Mouse (Mus musculus) midbrain, embryonic 11.5 days (tissue): ENCODE data around the gene Tmem132d. TPM values are rescaled to one million over a fixed set of nuclear protein-coding genes. Genes with fewer than 3 reads are reported as not detected.

Experiments
- ATAC-seq: fragments of 200-750 bp; cut with Nextera tagmentation; 2 replicates; pipeline ENCODE4 v1.8.0; 2017; ENCODE audit warnings: moderate TSS enrichment, moderate library complexity; ENCODE audit not compliant: low FRiP score
- DNase-seq: peaks from one replicate; pipeline ENCODE4 v3.0.0; 2015; ENCODE audit warnings: low spot score; ENCODE audit errors: missing footprints
- H3K27ac ChIP-seq: fragments of 300-500 bp; sonication (generic); 2 replicates; pipeline ENCODE4 v1.5.1; 2014; ENCODE audit warnings: low read depth, low read length
- H3K27me3 ChIP-seq: fragments of 300-500 bp; sonication (generic); 2 replicates; pipeline ENCODE4 v1.6.1; 2014; ENCODE audit warnings: mild to moderate bottlenecking, low read length, moderate library complexity, mixed read lengths; ENCODE audit not compliant: control insufficient read depth, insufficient read depth
- H3K36me3 ChIP-seq: fragments of 300-500 bp; sonication (generic); 2 replicates; pipeline ENCODE4 v1.6.1; 2014; ENCODE audit warnings: mild to moderate bottlenecking, low read length, moderate library complexity, mixed read lengths; ENCODE audit not compliant: control insufficient read depth, insufficient read depth
- H3K4me1 ChIP-seq: fragments of 300-500 bp; sonication (generic); 2 replicates; pipeline ENCODE4 v1.6.1; 2014; ENCODE audit warnings: low read length; ENCODE audit not compliant: control insufficient read depth, insufficient read depth
- H3K4me2 ChIP-seq: fragments of 300-500 bp; sonication (generic); 2 replicates; pipeline ENCODE4 v1.6.1; 2014; ENCODE audit warnings: mild to moderate bottlenecking, moderate library complexity
- H3K4me3 ChIP-seq: fragments of 300-500 bp; sonication (generic); 2 replicates; pipeline ENCODE4 v1.5.1; 2014; ENCODE audit warnings: low read depth, low read length
- H3K9ac ChIP-seq: fragments of 300-500 bp; sonication (generic); 2 replicates; pipeline ENCODE4 v1.6.1; 2014; ENCODE audit warnings: low read length
- H3K9me3 ChIP-seq: fragments of 300-500 bp; sonication (generic); 2 replicates; pipeline ENCODE4 v1.6.1; 2016; ENCODE audit warnings: low read length; ENCODE audit not compliant: control insufficient read depth
- WGBS: fragments of 180-500 bp; shearing (Covaris S2); extraction: QIAGEN DNeasy Blood & Tissue Kit; methylation state at CpG from one replicate; pipeline ENCODE4 v1.1.7; 2014; 5-methylcytosine and 5-hydroxymethylcytosine counted together
- polyA plus RNA-seq: library from polyadenylated mRNA; unstranded; fragments of >200 nt; fragmentation: Nextera tagmentation; extraction: Ambion mirVana; gene quantifications from 2 replicates; pipeline ENCODE4 v1.2.1, GENCODE M21; 2014

Gene Tmem132d
- polyA plus RNA-seq, 1 experiment from 2014 or later: 0.36 TPM

DNA sequence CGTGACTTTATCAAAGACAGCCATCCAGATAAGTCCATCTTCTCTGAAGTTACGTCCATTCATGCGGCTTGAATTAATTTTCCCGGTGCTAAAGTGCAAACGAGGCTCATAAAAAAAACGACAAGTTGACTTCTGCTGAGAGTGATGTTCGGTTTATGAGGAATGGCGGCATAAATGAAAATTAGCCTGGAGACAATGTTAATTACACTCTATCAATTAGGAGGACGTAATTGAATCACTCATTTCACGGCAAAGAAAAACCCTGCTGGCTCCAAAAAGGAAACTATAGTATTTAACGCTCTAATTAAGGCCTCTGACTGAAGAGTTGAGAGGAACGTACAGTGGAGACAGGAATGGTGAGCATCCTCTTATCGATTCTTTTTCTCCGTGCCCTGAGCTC, 503.2 kb downstream of the Tmem132d start:
- no peak overlapping the region for H3K27ac ChIP-seq
- no peak overlapping the region for H3K4me3 ChIP-seq
- no peaks in the 10 kb centered on the region for H3K27me3 ChIP-seq
- DNase-seq: no peak
- no peaks in the 10 kb centered on the region for H3K9me3 ChIP-seq
- H3K9ac ChIP-seq: no peak overlapping the region
- H3K4me2 ChIP-seq: no peak overlapping the region
- no peaks in the 10 kb centered on the region for H3K4me1 ChIP-seq
- H3K36me3 ChIP-seq: no peaks in the 10 kb centered on the region
- ATAC-seq: no peak
- 90% methylated on average over 14 of the region's 14 CpGs for WGBS

DNA sequence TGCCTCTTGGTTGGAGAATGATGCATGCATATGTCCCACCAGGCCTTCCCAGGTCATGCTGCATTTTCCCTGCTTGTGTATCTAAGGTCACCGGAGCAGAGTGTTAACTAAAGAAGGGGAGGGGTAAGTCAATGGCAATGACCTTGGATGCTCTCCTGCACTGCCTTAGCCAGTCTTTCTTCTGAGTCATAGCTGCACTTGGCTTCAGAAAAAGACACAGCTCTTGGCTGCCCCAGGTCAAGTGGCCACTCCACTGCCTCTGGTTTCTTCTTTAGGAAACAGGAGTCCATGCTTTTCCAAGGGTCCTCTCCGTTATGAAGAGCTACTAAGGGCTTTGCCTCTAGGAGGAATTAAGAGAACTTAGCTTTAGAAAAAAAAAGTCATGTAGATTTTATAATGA, 506.2 kb downstream of the Tmem132d start:
- no peak overlapping the region for H3K4me2 ChIP-seq
- H3K9me3 ChIP-seq: no peaks in the 10 kb centered on the region
- H3K36me3 ChIP-seq: no peaks in the 10 kb centered on the region
- H3K4me3 ChIP-seq: no peak overlapping the region
- H3K27me3 ChIP-seq: peaks cover 2% of the 10 kb centered on the region; the same call in 1 of the 2 replicates
- ATAC-seq (no peak), DNase-seq (no peak)
- 88% methylated on average over 2 of the region's 2 CpGs for WGBS
- no peak overlapping the region for H3K27ac ChIP-seq
- H3K9ac ChIP-seq: no peak overlapping the region
- peaks cover 12% of the 10 kb centered on the region; the same call in 1 of the 2 replicates for H3K4me1 ChIP-seq

DNA sequence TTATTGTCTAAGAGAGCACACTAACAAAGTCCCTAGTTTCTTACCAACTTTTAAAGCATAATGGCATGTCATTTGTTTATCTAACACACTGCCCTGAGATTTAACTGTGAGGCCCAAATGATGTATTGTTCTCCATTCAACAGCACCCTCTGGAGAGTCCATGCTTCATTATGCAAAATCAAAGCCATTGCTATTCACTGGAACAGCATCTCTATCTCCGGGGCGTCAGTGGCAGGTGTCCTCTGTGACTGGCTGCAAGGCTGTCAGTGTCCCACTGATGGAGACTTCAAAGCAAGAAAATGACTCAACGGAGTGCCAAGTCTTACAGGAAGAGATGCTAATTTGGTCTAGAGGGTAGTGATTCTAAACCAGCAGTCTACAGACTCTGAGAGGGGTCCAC, 508.8 kb downstream of the Tmem132d start:
- no peaks in the 10 kb centered on the region for H3K9me3 ChIP-seq
- H3K36me3 ChIP-seq: no peaks in the 10 kb centered on the region
- no peak overlapping the region for H3K4me3 ChIP-seq
- DNase-seq: peak; percentile 88
- H3K27ac ChIP-seq: no peak overlapping the region
- 19% methylated on average over 3 of the region's 3 CpGs for WGBS
- peaks cover 12% of the 10 kb centered on the region; the same call in 1 of the 2 replicates for H3K4me1 ChIP-seq
- no peak overlapping the region for H3K9ac ChIP-seq
- peak; percentile 84 for ATAC-seq
- H3K27me3 ChIP-seq: peaks cover 2% of the 10 kb centered on the region; the same call in 1 of the 2 replicates
- H3K4me2 ChIP-seq: no peak overlapping the region

DNA sequence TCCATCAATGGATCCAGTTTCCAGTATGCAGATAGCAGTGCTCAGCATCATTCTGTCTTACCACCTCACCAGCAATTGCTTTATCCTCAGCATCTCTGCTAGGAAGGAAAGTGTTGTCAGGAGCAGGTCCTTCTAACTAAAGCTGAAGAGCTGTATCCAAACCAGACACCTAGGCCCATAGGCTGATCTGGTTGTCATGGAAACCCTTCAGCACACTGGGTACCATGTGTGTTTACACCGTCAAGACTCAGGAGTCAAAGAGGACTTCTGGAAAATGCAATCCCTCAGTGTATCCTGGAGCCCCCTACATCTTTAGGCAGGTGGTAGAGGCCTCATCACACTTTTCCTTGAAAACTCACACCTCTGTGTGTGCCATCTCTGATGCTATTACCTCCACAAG, 513.7 kb downstream of the Tmem132d start:
- Histone ChIP-seq H3K9me3 (no peaks in the 10 kb centered on the region), H3K4me2 (no peak overlapping the region), H3K4me1 (peaks cover 7% of the 10 kb centered on the region; the same call in 1 of the 2 replicates), H3K27ac (no peak overlapping the region), H3K36me3 (no peaks in the 10 kb centered on the region), H3K9ac (no peak overlapping the region), H3K4me3 (no peak overlapping the region), H3K27me3 (peaks cover 2% of the 10 kb centered on the region; the same call in 1 of the 2 replicates)
- ATAC-seq: no peak
- 56% methylated on average over 1 of the region's 1 CpGs for WGBS
- DNase-seq: no peak

DNA sequence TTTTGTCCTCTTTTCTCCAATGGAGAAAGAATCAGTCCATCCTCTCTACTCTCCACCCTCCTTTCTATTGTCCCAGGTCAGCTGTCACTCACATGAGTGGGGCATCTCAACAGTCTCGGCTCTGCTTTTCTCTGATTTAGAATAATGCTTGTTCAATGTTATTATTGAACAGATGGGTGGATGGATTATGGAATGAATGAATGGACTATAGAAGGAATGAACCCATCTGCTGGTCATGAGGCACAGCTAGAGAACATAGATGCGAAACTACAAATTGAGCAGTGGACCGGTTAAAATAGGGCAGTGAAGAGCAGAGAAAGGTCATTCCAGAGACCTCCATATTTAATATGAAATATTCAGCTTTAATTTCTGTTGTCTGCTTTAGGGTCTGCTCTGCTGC, 514.5 kb downstream of the Tmem132d start:
- Histone ChIP-seq H3K27ac (no peak overlapping the region), H3K4me2 (no peak overlapping the region), H3K9ac (no peak overlapping the region), H3K36me3 (no peaks in the 10 kb centered on the region), H3K27me3 (peaks cover 2% of the 10 kb centered on the region; the same call in 1 of the 2 replicates), H3K9me3 (no peaks in the 10 kb centered on the region), H3K4me1 (peaks cover 1% of the 10 kb centered on the region; the same call in 1 of the 2 replicates), H3K4me3 (no peak overlapping the region)
- WGBS: 83% methylated on average over 3 of the region's 3 CpGs
- no peak for DNase-seq
- no peak for ATAC-seq

DNA sequence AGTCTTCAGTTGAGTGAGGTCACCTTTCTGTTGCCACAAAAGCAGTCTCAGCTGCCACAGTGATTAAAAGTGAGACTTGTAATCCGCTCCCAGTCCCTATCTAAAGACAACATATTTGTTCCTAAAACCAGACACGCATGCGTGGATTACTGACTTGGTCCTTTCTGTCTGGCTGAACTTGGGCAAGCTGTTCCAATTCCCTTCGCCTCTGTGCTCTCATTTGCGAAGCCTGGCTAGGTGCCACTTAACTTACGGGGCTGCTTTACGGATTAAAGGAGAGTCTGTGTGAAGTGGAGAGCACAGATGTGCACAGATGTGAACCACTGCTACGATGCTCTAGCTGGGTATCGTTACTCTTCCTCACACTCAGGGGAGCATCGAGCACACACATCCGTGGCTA, 518.7 kb downstream of the Tmem132d start:
- DNase-seq (no peak), ATAC-seq (no peak)
- Histone ChIP-seq H3K36me3 (no peaks in the 10 kb centered on the region), H3K27me3 (no peaks in the 10 kb centered on the region), H3K9ac (no peak overlapping the region), H3K27ac (no peak overlapping the region), H3K9me3 (no peaks in the 10 kb centered on the region), H3K4me2 (no peak overlapping the region), H3K4me3 (no peak overlapping the region), H3K4me1 (no peaks in the 10 kb centered on the region)
- WGBS: 89% methylated on average over 11 of the region's 11 CpGs

DNA sequence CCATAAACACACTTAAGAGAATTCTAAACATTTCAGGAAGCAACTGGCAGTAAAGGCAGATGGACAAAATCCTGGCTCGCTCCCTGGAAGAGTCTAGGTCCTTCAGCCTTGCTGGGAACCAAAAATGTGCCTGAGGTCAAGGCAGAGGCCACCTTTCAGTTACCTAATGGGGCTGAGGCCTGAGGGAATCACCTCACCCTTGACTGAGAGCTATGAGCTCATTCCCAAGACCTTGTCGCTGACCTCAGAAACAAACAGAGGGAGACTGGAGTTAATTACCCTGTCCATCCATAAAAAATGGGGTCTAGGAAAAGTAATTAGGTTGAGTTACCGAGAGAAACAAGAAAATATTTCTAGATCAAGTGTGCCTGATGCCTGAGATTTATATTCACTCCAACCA, 521.3 kb downstream of the Tmem132d start:
- H3K36me3 ChIP-seq: no peaks in the 10 kb centered on the region
- ATAC-seq: no peak
- WGBS: 83% methylated on average over 3 of the region's 3 CpGs
- no peak overlapping the region for H3K4me3 ChIP-seq
- no peak overlapping the region for H3K27ac ChIP-seq
- no peak overlapping the region for H3K4me2 ChIP-seq
- H3K4me1 ChIP-seq: no peaks in the 10 kb centered on the region
- DNase-seq: no peak
- no peaks in the 10 kb centered on the region for H3K9me3 ChIP-seq
- H3K27me3 ChIP-seq: no peaks in the 10 kb centered on the region
- H3K9ac ChIP-seq: no peak overlapping the region

DNA sequence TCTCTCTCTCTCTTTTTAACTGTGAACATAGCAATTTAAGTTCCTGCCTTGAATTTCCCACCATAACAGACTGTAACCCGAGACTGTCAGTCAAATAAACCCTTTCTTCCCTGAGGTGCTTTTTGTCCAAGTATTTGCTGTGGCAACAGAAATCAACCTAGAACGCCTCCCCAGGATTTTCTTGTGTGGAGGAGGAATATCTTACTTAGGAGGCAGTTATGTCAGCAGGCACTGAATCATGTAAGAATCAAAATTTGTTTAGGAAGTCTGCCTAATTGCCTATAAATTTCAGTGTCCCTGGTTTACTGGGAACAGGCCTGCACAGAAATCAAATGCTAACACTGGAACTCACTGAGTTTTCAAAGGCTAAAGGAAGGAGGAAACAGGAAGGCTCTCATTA, 522.5 kb downstream of the Tmem132d start:
- H3K9ac ChIP-seq: no peak overlapping the region
- WGBS: 68% methylated on average over 2 of the region's 2 CpGs
- no peak overlapping the region for H3K27ac ChIP-seq
- DNase-seq: peak; percentile 68
- no peak overlapping the region for H3K4me3 ChIP-seq
- no peaks in the 10 kb centered on the region for H3K27me3 ChIP-seq
- H3K36me3 ChIP-seq: no peaks in the 10 kb centered on the region
- H3K4me2 ChIP-seq: no peak overlapping the region
- no peaks in the 10 kb centered on the region for H3K9me3 ChIP-seq
- ATAC-seq: no peak
- H3K4me1 ChIP-seq: no peaks in the 10 kb centered on the region

DNA sequence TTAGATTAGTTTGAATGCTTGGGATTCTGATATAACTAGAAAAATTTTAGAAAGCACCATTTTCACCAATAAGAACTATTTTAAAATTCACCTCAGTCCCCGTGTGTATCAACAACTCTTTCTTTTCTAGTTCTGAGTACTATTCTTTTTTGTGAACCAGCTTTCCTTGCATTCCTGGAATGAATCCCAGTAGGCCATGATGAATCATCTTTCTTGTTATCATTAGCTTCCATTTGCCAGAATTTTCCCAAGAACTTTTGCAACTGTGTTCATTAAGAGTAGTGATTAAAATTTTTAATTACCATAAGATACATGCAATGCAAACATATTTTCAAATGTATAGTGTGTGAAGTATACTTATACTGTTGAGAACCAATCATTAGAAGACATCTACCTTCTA, 537.7 kb downstream of the Tmem132d start:
- no peaks in the 10 kb centered on the region for H3K36me3 ChIP-seq
- ATAC-seq: no peak
- 91% methylated on average over 1 of the region's 1 CpGs for WGBS
- no peak overlapping the region for H3K27ac ChIP-seq
- H3K9me3 ChIP-seq: no peaks in the 10 kb centered on the region
- H3K4me2 ChIP-seq: no peak overlapping the region
- no peaks in the 10 kb centered on the region for H3K4me1 ChIP-seq
- no peak for DNase-seq
- no peak overlapping the region for H3K4me3 ChIP-seq
- no peak overlapping the region for H3K9ac ChIP-seq
- H3K27me3 ChIP-seq: no peaks in the 10 kb centered on the region
